Mouse (Mus musculus): Measurements from ENCODE around the gene Tpk1. TPM values are rescaled to one million over a fixed set of nuclear protein-coding genes. Genes with fewer than 3 reads are reported as not detected.
A peak's percentile ranks its signal among the peaks of the same experiment; 100 is the strongest.
"Not testable (repeated sequence)": the region's sequence is repeated elsewhere in the genome, so short reads cannot be mapped to it uniquely, and the experiment has no call there.

The Tpk1 gene
- polyA plus RNA-seq, 1 experiment: 4.0 TPM

- DNase-seq (ENCODE audit: low read depth): peak; percentile 53
- no peak for TF ChIP-seq CTCF (IDR thresholded peaks at IDR 0.05; ENCODE audit: borderline replicate concordance, extremely low read depth, insufficient read depth, insufficient read length)
- TF ChIP-seq POLR2A (IDR thresholded peaks at IDR 0.05; ENCODE audit: borderline replicate concordance, extremely low read depth, insufficient read depth, insufficient read length, poor library complexity, severe bottlenecking): no peak
Measured at GRCm38 (mm10) chr6:43518378-43518777, 147.7 kb downstream of the Tpk1 start.

- TF ChIP-seq POLR2A (IDR thresholded peaks at IDR 0.05; ENCODE audit: borderline replicate concordance, extremely low read depth, insufficient read depth, insufficient read length, poor library complexity, severe bottlenecking): no peak
- TF ChIP-seq CTCF (IDR thresholded peaks at IDR 0.05; ENCODE audit: borderline replicate concordance, extremely low read depth, insufficient read depth, insufficient read length): no peak
- DNase-seq (ENCODE audit: low read depth): no peak
Measured at GRCm38 (mm10) chr6:43517316-43517655, 148.8 kb downstream of the Tpk1 start.

- TF ChIP-seq CTCF (IDR thresholded peaks at IDR 0.05; ENCODE audit: borderline replicate concordance, extremely low read depth, insufficient read depth, insufficient read length) (no peak), POLR2A (IDR thresholded peaks at IDR 0.05; ENCODE audit: borderline replicate concordance, extremely low read depth, insufficient read depth, insufficient read length, poor library complexity, severe bottlenecking) (no peak)
- DNase-seq (ENCODE audit: low read depth): no peak
Measured at GRCm38 (mm10) chr6:43516593-43517315, 149.3 kb downstream of the Tpk1 start.

- not testable (repeated sequence) for DNase-seq (ENCODE audit: low read depth)
Measured at GRCm38 (mm10) chr6:43506686-43507385, 159.2 kb downstream of the Tpk1 start.

GRCm38 (mm10) chr6:43504609-43505230 is 161.4 kb downstream of the Tpk1 start:
- DNase-seq (ENCODE audit: low read depth): no peak
- no peak for TF ChIP-seq CTCF (IDR thresholded peaks at IDR 0.05; ENCODE audit: borderline replicate concordance, extremely low read depth, insufficient read depth, insufficient read length)
- TF ChIP-seq POLR2A (IDR thresholded peaks at IDR 0.05; ENCODE audit: borderline replicate concordance, extremely low read depth, insufficient read depth, insufficient read length, poor library complexity, severe bottlenecking): no peak

GRCm38 (mm10) chr6:43492367-43492766 is 173.7 kb downstream of the Tpk1 start:
- TF ChIP-seq CTCF (IDR thresholded peaks at IDR 0.05; ENCODE audit: borderline replicate concordance, extremely low read depth, insufficient read depth, insufficient read length): no peak
- no peak for TF ChIP-seq POLR2A (IDR thresholded peaks at IDR 0.05; ENCODE audit: borderline replicate concordance, extremely low read depth, insufficient read depth, insufficient read length, poor library complexity, severe bottlenecking)
- peak; percentile 25 for DNase-seq (ENCODE audit: low read depth)

- TF ChIP-seq POLR2A (IDR thresholded peaks at IDR 0.05; ENCODE audit: borderline replicate concordance, extremely low read depth, insufficient read depth, insufficient read length, poor library complexity, severe bottlenecking) (no peak), CTCF (IDR thresholded peaks at IDR 0.05; ENCODE audit: borderline replicate concordance, extremely low read depth, insufficient read depth, insufficient read length) (no peak)
- DNase-seq (ENCODE audit: low read depth): no peak
Measured at GRCm38 (mm10) chr6:43486691-43487090, 179.4 kb downstream of the Tpk1 start.

GRCm38 (mm10) chr6:43480687-43481086 is 185.4 kb downstream of the Tpk1 start:
- no peak for TF ChIP-seq POLR2A (IDR thresholded peaks at IDR 0.05; ENCODE audit: borderline replicate concordance, extremely low read depth, insufficient read depth, insufficient read length, poor library complexity, severe bottlenecking)
- no peak for TF ChIP-seq CTCF (IDR thresholded peaks at IDR 0.05; ENCODE audit: borderline replicate concordance, extremely low read depth, insufficient read depth, insufficient read length)
- no peak for DNase-seq (ENCODE audit: low read depth)

GRCm38 (mm10) chr6:43478810-43479209 is 187.3 kb downstream of the Tpk1 start:
- peak; percentile 19 for DNase-seq (ENCODE audit: low read depth)
- TF ChIP-seq POLR2A (IDR thresholded peaks at IDR 0.05; ENCODE audit: borderline replicate concordance, extremely low read depth, insufficient read depth, insufficient read length, poor library complexity, severe bottlenecking) (no peak), CTCF (IDR thresholded peaks at IDR 0.05; ENCODE audit: borderline replicate concordance, extremely low read depth, insufficient read depth, insufficient read length) (no peak)

- no peak for DNase-seq (ENCODE audit: low read depth)
- TF ChIP-seq POLR2A (IDR thresholded peaks at IDR 0.05; ENCODE audit: borderline replicate concordance, extremely low read depth, insufficient read depth, insufficient read length, poor library complexity, severe bottlenecking) (no peak), CTCF (IDR thresholded peaks at IDR 0.05; ENCODE audit: borderline replicate concordance, extremely low read depth, insufficient read depth, insufficient read length) (no peak)
Measured at GRCm38 (mm10) chr6:43476406-43476805, 189.7 kb downstream of the Tpk1 start.

- TF ChIP-seq POLR2A (IDR thresholded peaks at IDR 0.05; ENCODE audit: borderline replicate concordance, extremely low read depth, insufficient read depth, insufficient read length, poor library complexity, severe bottlenecking) (no peak), CTCF (IDR thresholded peaks at IDR 0.05; ENCODE audit: borderline replicate concordance, extremely low read depth, insufficient read depth, insufficient read length) (no peak)
- no peak for DNase-seq (ENCODE audit: low read depth)
Measured at GRCm38 (mm10) chr6:43475921-43476320, 190.2 kb downstream of the Tpk1 start.

- no peak for DNase-seq (ENCODE audit: low read depth)
- TF ChIP-seq POLR2A (IDR thresholded peaks at IDR 0.05; ENCODE audit: borderline replicate concordance, extremely low read depth, insufficient read depth, insufficient read length, poor library complexity, severe bottlenecking): no peak
- no peak for TF ChIP-seq CTCF (IDR thresholded peaks at IDR 0.05; ENCODE audit: borderline replicate concordance, extremely low read depth, insufficient read depth, insufficient read length)
Measured at GRCm38 (mm10) chr6:43471556-43471955, 194.5 kb downstream of the Tpk1 start.

All from brain, embryonic 14.5 days (tissue).